Mouse (Mus musculus) CH12.LX (cell line): Measurements from ENCODE around the gene Mbd4.

Experiments
- CHD1 ChIP-seq: IDR thresholded peaks from 2 replicates; pipeline ENCODE4 v1.6.1; 2012; ENCODE audit warnings: low read depth, low read length, improper control_type of control experiment, inconsistent platforms
- CTCF ChIP-seq, 2 experiments: IDR thresholded peaks in 1 of 2; conservative IDR thresholded peaks in 1 of 2; 2 replicates each; pipeline ENCODE4 v1.5.1; 2011 to 2012; ENCODE audit warnings: low read depth in 2 of 2, low read length in 2 of 2, improper control_type of control experiment in 1 of 2, inconsistent platforms in 1 of 2, mild to moderate bottlenecking in 1 of 2, moderate library complexity in 1 of 2
- EP300 ChIP-seq: IDR thresholded peaks from 2 replicates; pipeline ENCODE4 v1.6.1; 2011; ENCODE audit warnings: low read length, improper control_type of control experiment
- GABPA ChIP-seq: IDR thresholded peaks from 2 replicates; pipeline ENCODE4 v1.6.1; 2012; ENCODE audit warnings: low read depth, low read length, improper control_type of control experiment, inconsistent platforms; ENCODE audit not compliant: insufficient replicate concordance
- MAZ ChIP-seq: IDR thresholded peaks from 2 replicates; pipeline ENCODE4 v1.6.1; 2012; ENCODE audit warnings: low read depth, mild to moderate bottlenecking, inconsistent platforms, low read length, improper control_type of control experiment, moderate library complexity
- MXI1 ChIP-seq: IDR thresholded peaks from 2 replicates; pipeline ENCODE4 v1.6.1; 2011; ENCODE audit warnings: mild to moderate bottlenecking, low read depth, low read length, improper control_type of control experiment
- MYC ChIP-seq: IDR thresholded peaks from 2 replicates; pipeline ENCODE4 v1.6.1; 2011; ENCODE audit warnings: low read depth, mild to moderate bottlenecking, improper control_type of control experiment, low read length
- POLR2A ChIP-seq: IDR thresholded peaks from 2 replicates; pipeline ENCODE4 v1.6.1; 2011; ENCODE audit warnings: low read depth, mild to moderate bottlenecking, improper control_type of control experiment, low read length
- POLR2AphosphoS2 ChIP-seq: IDR thresholded peaks from 2 replicates; pipeline ENCODE4 v1.6.1; 2011; ENCODE audit warnings: low read depth, low read length, improper control_type of control experiment
- RCOR1 ChIP-seq: conservative IDR thresholded peaks from 2 replicates; pipeline ENCODE4 v1.6.1; 2012; ENCODE audit warnings: low read depth, mild to moderate bottlenecking, inconsistent platforms, low read length, improper control_type of control experiment
- SMC3 ChIP-seq: IDR thresholded peaks from 2 replicates; pipeline ENCODE4 v1.6.1; 2011; ENCODE audit warnings: low read depth, low read length, improper control_type of control experiment
- TCF12 ChIP-seq: IDR thresholded peaks from 2 replicates; pipeline ENCODE4 v1.6.1; 2014; ENCODE audit warnings: low read depth, mild to moderate bottlenecking, inconsistent platforms, low read length, improper control_type of control experiment
- UBTF ChIP-seq: IDR thresholded peaks from 2 replicates; pipeline ENCODE4 v1.6.1; 2012; ENCODE audit warnings: low read depth, mild to moderate bottlenecking, inconsistent platforms, low read length, improper control_type of control experiment, moderate library complexity
- ZNF384 ChIP-seq: IDR thresholded peaks from 2 replicates; pipeline ENCODE4 v1.6.1; 2012; ENCODE audit warnings: low read depth, low read length, improper control_type of control experiment, inconsistent platforms

DNA sequence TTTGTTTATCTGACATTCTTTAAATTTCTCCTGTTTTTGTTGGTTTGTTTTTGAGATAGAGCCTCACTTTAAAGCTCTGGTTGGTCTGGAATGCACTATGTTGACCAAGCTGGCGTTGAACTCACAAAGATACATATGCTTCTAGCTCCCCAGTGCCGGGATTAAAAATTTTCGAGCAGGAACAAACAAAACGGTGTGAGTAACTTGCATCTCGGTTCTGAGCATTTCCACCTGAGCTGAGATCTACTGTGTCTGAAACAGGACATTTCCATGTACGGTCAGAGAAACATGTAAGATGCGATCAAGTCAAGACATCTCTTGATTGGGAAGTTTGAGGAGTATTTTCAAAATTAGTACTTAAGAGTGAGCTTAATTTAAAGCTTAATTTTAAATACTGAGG lies 814 bp upstream of the Mbd4 start:
- no peak for TF ChIP-seq MXI1
- no peak for TF ChIP-seq CHD1
- no peak for TF ChIP-seq MYC
- TF ChIP-seq GABPA = no peak
- no peak for TF ChIP-seq EP300
- no peak for TF ChIP-seq POLR2A
- TF ChIP-seq RCOR1 = no peak
- no peak for TF ChIP-seq UBTF
- no peak for TF ChIP-seq ZNF384
- no peak for TF ChIP-seq CTCF (conservative IDR thresholded peaks at IDR 0.05 in 1 of 2, IDR thresholded peaks at IDR 0.05 in 1 of 2; ENCODE audit: low read depth in 2 of 2, low read length in 2 of 2)
- TF ChIP-seq MAZ = no peak
- no peak for TF ChIP-seq POLR2AphosphoS2
- TF ChIP-seq SMC3 = no peak
- no peak for TF ChIP-seq TCF12
